In the genomic region with DNA sequence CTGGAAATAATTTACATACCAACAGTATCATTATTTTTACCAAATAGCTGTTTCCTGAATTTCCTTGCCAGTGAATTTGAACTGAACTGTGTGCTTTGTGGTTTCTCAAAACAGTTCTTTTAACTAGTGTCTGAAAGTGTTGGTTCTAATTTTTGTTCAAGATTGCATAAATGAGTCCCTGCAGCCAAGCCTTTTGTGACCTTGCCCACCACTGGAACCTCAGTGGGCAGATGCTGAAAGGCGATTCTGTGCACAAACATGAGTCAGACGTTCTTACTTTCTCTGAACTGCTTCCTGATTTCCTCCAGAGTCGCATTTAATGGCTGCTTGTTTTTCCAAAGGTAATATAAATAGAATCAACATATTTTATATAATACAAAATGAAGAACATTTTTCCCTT, we compare ENCODE assay signal across 29 mouse cellular contexts.
DNase-seq lines count a peak whose midpoint lies in the region; ATAC-seq and TF ChIP-seq lines count a peak whose summit lies in the region.
"Had no signal": no experiment of that assay in that cellular context is flagged by ENCODE, and none has a peak within 500 bp of the region (broad histone marks: within the 10 kb centered on the region; RNA-seq: fewer than 3 reads in every experiment).

No protein-coding gene starts in this region.

- peaks cover 71% of the 10 kb centered on the region for H3K4me1 ChIP-seq in megakaryocyte, embryonic 14.5 days
- H3K4me1 ChIP-seq: embryonic facial prominence, embryonic 12.5 days; liver, embryonic 12.5 days; midbrain, embryonic 15.5 days had no signal

- H3K27ac ChIP-seq in gastrocnemius, adult 2 months = no peak overlapping the region
- H3K27ac ChIP-seq: embryonic facial prominence, embryonic 12.5 days; heart, adult 2 months; hindbrain, embryonic 14.5 days; liver, embryonic 12.5 days; midbrain, embryonic 10.5 days; midbrain, embryonic 15.5 days had no signal

- intact Hi-C loops in gastrocnemius, adult 2 months (cut with DNase I) = no loop called here

- no peak for TF ChIP-seq CTCF in C2C12 (IDR thresholded peaks at IDR 0.05; ENCODE audit: control insufficient read depth, insufficient read depth, insufficient read length)
- TF ChIP-seq CTCF in gastrocnemius, adult 2 months (IDR thresholded peaks at IDR 0.05) = no peak

- peaks cover 6% of the 10 kb centered on the region for H3K9me3 ChIP-seq in megakaryocyte, embryonic 14.5 days
- H3K9me3 ChIP-seq: embryonic facial prominence, embryonic 12.5 days; liver, embryonic 12.5 days; midbrain, embryonic 10.5 days; midbrain, embryonic 15.5 days had no signal

- no peak overlapping the region for H3ac ChIP-seq in C2C12 (ENCODE audit: control insufficient read depth, insufficient read length, low read depth)

- peak; percentile 81 for ATAC-seq in common myeloid progenitor, adult 5-6 weeks (replicated peaks; ENCODE audit: low read depth, poor library complexity, severe bottlenecking)
- ATAC-seq: forebrain, embryonic 16.5 days; intestine, postnatal 0 days; liver, embryonic 12.5 days; lung, postnatal 0 days; midbrain, embryonic 15.5 days had no signal

- no peak overlapping the region for H3K4me3 ChIP-seq in C2C12 (ENCODE audit: insufficient read depth, poor library complexity, severe bottlenecking)
- H3K4me3 ChIP-seq in megakaryocyte, embryonic 14.5 days (replicated peaks) = peak overlapping the region; percentile 28
- H3K4me3 ChIP-seq in gastrocnemius, adult 2 months = no peak overlapping the region
- H3K4me3 ChIP-seq: embryonic facial prominence, embryonic 12.5 days; heart, adult 2 months; heart, embryonic 12.5 days; liver, embryonic 12.5 days; midbrain, embryonic 10.5 days; midbrain, embryonic 15.5 days had no signal

- no peaks in the 10 kb centered on the region for H3K36me3 ChIP-seq in C2C12 (ENCODE audit: control insufficient read depth, insufficient read depth)
- peaks cover 10% of the 10 kb centered on the region for H3K36me3 ChIP-seq in megakaryocyte, embryonic 14.5 days (replicated peaks; ENCODE audit: low read length)
- H3K36me3 ChIP-seq: embryonic facial prominence, embryonic 12.5 days; G1E; heart, embryonic 12.5 days; liver, embryonic 12.5 days; midbrain, embryonic 10.5 days; midbrain, embryonic 15.5 days had no signal

- H3K79me3 ChIP-seq in C2C12 (ENCODE audit: low read depth) = no peaks in the 10 kb centered on the region

- H3K27me3 ChIP-seq in C2C12 (ENCODE audit: control insufficient read depth, insufficient read depth, insufficient read length) = no peaks in the 10 kb centered on the region
- H3K27me3 ChIP-seq in megakaryocyte, embryonic 14.5 days (replicated peaks) = no peaks in the 10 kb centered on the region
- H3K27me3 ChIP-seq: embryonic facial prominence, embryonic 12.5 days; heart, embryonic 12.5 days; liver, embryonic 12.5 days; midbrain, embryonic 15.5 days had no signal

- H3K79me2 ChIP-seq in C2C12 (ENCODE audit: control insufficient read depth, insufficient read depth) = no peaks in the 10 kb centered on the region

- peak; percentile 16 to 23 for DNase-seq in layer of hippocampus, adult 8-10 months (ENCODE audit: low spot score in 2 of 2)
- DNase-seq in layer of hippocampus, postnatal 10 days (ENCODE audit: low spot score in 2 of 2) = no peak
- no peak for DNase-seq in gastrocnemius, adult 2 months
- no peak for DNase-seq in yolk sac, embryonic 10.5 days (ENCODE audit: low spot score)
- DNase-seq in adrenal gland, postnatal 10 days = no peak
- DNase-seq: adrenal gland, postnatal 25 days; cerebellum, adult 18-20 months; cerebellum, postnatal 25 days; gastrocnemius, postnatal 36 days; heart, adult 2 months; heart, postnatal 4 days; kidney, postnatal 36 days; left cerebral cortex, postnatal 4 days; lung, adult 18-20 months; lung, postnatal 4 days; thymus, postnatal 4 days had no signal

TF ChIP-seq in C2C12, 6 proteins besides CTCF, POLR2A, EP300 and RAD21:
- TF ChIP-seq MYOG (IDR thresholded peaks at IDR 0.05; ENCODE audit: control insufficient read depth, extremely low read depth, insufficient read length) = no peak
- no peak for TF ChIP-seq USF1 (IDR thresholded peaks at IDR 0.05; ENCODE audit: low read depth)
- peak; percentile 7 for TF ChIP-seq MYOD1 (IDR thresholded peaks at IDR 0.05; ENCODE audit: control insufficient read depth, insufficient read length, low read depth)
- no peak for TF ChIP-seq FOSL1 (IDR thresholded peaks at IDR 0.05; ENCODE audit: insufficient read depth, low read length, poor library complexity, severe bottlenecking)
- TF ChIP-seq MAX (IDR thresholded peaks at IDR 0.05) = no peak
- TF ChIP-seq CEBPB (IDR thresholded peaks at IDR 0.05; ENCODE audit: low read depth) = no peak

Comparison
In these comparisons a context has a peak if more than half of its experiments do, and no peak if none do; other contexts are left out.
1. DNase-seq: peak in layer of hippocampus, adult 8-10 months (2 of 2); none in layer of hippocampus, postnatal 10 days (0 of 2), gastrocnemius, adult 2 months (single experiment), yolk sac, embryonic 10.5 days (single experiment) and adrenal gland, postnatal 10 days (single experiment).